Mouse (Mus musculus): ENCODE results near the gene Sult2b1. TPM values are rescaled to one million over a fixed set of nuclear protein-coding genes. Genes with fewer than 3 reads are reported as not detected.

The Sult2b1 gene
- total RNA-seq, 1 experiment = 1.6 TPM

DNA sequence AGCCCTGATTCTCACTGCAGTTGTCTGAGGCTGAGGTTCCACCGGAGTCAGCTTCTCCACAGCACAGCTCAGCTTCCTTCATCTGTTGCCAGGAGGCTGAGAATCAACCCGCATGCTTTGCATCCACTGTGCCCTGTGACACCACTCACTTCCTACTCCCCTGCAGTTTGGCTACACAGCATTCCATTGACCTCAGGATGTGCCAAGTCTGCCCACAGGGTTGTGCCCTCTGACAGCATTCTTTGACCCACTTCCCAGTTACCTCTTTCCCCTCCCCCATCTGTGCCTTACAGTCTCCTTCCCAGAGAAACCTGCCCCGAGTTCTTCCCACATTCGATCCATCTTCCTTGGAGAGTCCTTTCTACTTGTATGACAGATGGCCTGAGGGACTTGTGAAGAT is 2.2 kb downstream of the Sult2b1 start:
- Histone ChIP-seq H3K27ac (ENCODE audit: insufficient read depth, low read depth, low read length, poor library complexity, severe bottlenecking) (no peak overlapping the region), H3K4me3 (ENCODE audit: insufficient read depth in 1 of 2, low read depth in 1 of 2, low read length in 2 of 2, poor library complexity in 1 of 2, severe bottlenecking in 1 of 2) (no peak overlapping the region), H3K9ac (ENCODE audit: insufficient read depth, low read depth, low read length, poor library complexity, severe bottlenecking) (no peak overlapping the region), H3K9me3 (ENCODE audit: control insufficient read depth, insufficient read depth, low read depth, low read length) (no peaks in the 10 kb centered on the region), H3K4me1 (ENCODE audit: control insufficient read depth in 2 of 2, insufficient read depth in 2 of 2, low read length in 2 of 2, poor library complexity in 1 of 2) (peaks cover 2 to 13% of the 10 kb centered on the region in 2 experiments; a peak in 2 of 4 replicates), H3K36me3 (ENCODE audit: control insufficient read depth, insufficient read depth, low read length, poor library complexity, severe bottlenecking) (no peaks in the 10 kb centered on the region)
- in situ Hi-C loops (cut with MboI; ENCODE audit: low sequenced_read_pairs in 2 of 2, unreplicated experiment in 2 of 2) = no loop called here
- no peak for DNase-seq (ENCODE audit: low read depth, low spot score)
- TF ChIP-seq ZNF384 (IDR thresholded peaks at IDR 0.05; ENCODE audit: low read depth, low read length) (no peak), HCFC1 (IDR thresholded peaks at IDR 0.05; ENCODE audit: borderline replicate concordance, insufficient read depth, low read length) (no peak), CHD2 (IDR thresholded peaks at IDR 0.05; ENCODE audit: low read depth, low read length) (no peak), ZC3H11A (IDR thresholded peaks at IDR 0.05; ENCODE audit: borderline replicate concordance, low read depth, low read length) (no peak), MAFK (IDR thresholded peaks at IDR 0.05; ENCODE audit: insufficient read depth, low read depth, low read length) (no peak)

DNA sequence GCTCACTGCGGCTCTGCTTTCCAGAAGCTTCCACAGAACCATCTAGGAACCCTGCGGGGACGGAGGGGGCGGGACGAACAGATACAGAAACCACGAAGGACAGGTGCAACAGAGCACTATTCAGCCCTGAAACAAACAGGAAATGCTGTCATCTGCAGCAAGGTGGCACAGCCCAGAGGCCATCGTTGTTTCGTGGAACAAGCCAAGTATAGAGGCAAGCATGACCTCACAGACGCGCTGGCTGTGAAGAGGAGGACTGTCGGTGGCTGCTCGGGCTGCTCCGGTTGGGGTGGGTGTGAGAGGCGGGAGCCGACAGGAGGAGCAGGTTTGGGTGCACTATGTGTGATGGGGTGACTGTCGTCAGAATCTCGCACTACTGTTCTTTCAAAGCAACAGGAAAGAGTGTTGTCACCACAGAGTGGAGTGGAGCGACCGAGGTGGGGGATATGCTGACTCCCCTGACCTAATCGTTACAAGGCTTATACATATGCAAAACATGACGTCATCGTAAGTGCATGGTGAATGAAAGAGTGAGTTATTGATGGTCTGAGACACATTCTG is 5.3 kb downstream of the Sult2b1 start:
- DNase-seq (ENCODE audit: low read depth, low spot score) = no peak
- no peak for TF ChIP-seq ZC3H11A (IDR thresholded peaks at IDR 0.05; ENCODE audit: borderline replicate concordance, low read depth, low read length)
- TF ChIP-seq CHD2 (IDR thresholded peaks at IDR 0.05; ENCODE audit: low read depth, low read length) = no peak
- TF ChIP-seq ZNF384 (IDR thresholded peaks at IDR 0.05; ENCODE audit: low read depth, low read length) = no peak
- TF ChIP-seq HCFC1 (IDR thresholded peaks at IDR 0.05; ENCODE audit: borderline replicate concordance, insufficient read depth, low read length) = no peak
- TF ChIP-seq MAFK (IDR thresholded peaks at IDR 0.05; ENCODE audit: insufficient read depth, low read depth, low read length) = no peak
- in situ Hi-C loops (cut with MboI; ENCODE audit: low sequenced_read_pairs in 2 of 2, unreplicated experiment in 2 of 2) = no loop called here
- Histone ChIP-seq H3K36me3 (ENCODE audit: control insufficient read depth, insufficient read depth, low read length, poor library complexity, severe bottlenecking) (no peaks in the 10 kb centered on the region), H3K9ac (ENCODE audit: insufficient read depth, low read depth, low read length, poor library complexity, severe bottlenecking) (no peak overlapping the region), H3K4me3 (ENCODE audit: insufficient read depth in 1 of 2, low read depth in 1 of 2, low read length in 2 of 2, poor library complexity in 1 of 2, severe bottlenecking in 1 of 2) (no peak overlapping the region), H3K4me1 (ENCODE audit: control insufficient read depth in 2 of 2, insufficient read depth in 2 of 2, low read length in 2 of 2, poor library complexity in 1 of 2) (peaks cover 0 to 3% of the 10 kb centered on the region in 2 experiments; a peak in 1 of 4 replicates), H3K27ac (ENCODE audit: insufficient read depth, low read depth, low read length, poor library complexity, severe bottlenecking) (no peak overlapping the region), H3K9me3 (ENCODE audit: control insufficient read depth, insufficient read depth, low read depth, low read length) (no peaks in the 10 kb centered on the region)

DNA sequence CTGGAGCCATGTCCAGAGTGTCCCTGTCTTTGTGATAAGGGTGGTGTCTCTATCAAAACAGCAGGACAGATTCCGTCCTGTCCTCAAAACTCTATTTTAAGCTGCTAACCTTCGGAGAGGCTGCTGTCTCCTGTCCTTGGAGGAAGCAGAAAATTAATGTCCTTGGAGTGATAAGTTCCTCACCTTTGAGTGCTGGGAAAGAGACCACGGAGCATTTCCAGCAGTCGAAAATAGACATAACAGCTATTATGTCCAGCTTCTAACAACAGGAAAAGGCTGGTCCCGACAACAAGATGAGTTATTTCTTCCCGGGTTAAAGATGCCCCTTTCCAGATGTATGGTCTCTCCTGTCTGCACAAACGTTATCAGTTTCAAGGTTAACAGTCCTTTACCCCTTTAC is 9.2 kb downstream of the Sult2b1 start:
- TF ChIP-seq MAFK (IDR thresholded peaks at IDR 0.05; ENCODE audit: insufficient read depth, low read depth, low read length) (no peak), CHD2 (IDR thresholded peaks at IDR 0.05; ENCODE audit: low read depth, low read length) (no peak), HCFC1 (IDR thresholded peaks at IDR 0.05; ENCODE audit: borderline replicate concordance, insufficient read depth, low read length) (no peak), ZNF384 (IDR thresholded peaks at IDR 0.05; ENCODE audit: low read depth, low read length) (no peak), ZC3H11A (IDR thresholded peaks at IDR 0.05; ENCODE audit: borderline replicate concordance, low read depth, low read length) (no peak)
- in situ Hi-C loops (cut with MboI; ENCODE audit: low sequenced_read_pairs in 2 of 2, unreplicated experiment in 2 of 2) = no loop called here
- Histone ChIP-seq H3K27ac (ENCODE audit: insufficient read depth, low read depth, low read length, poor library complexity, severe bottlenecking) (no peak overlapping the region), H3K9ac (ENCODE audit: insufficient read depth, low read depth, low read length, poor library complexity, severe bottlenecking) (no peak overlapping the region), H3K9me3 (ENCODE audit: control insufficient read depth, insufficient read depth, low read depth, low read length) (no peaks in the 10 kb centered on the region), H3K4me1 (ENCODE audit: control insufficient read depth in 2 of 2, insufficient read depth in 2 of 2, low read length in 2 of 2, poor library complexity in 1 of 2) (peaks cover 0 to 11% of the 10 kb centered on the region in 2 experiments; a peak in 1 of 4 replicates), H3K36me3 (ENCODE audit: control insufficient read depth, insufficient read depth, low read length, poor library complexity, severe bottlenecking) (no peaks in the 10 kb centered on the region), H3K4me3 (ENCODE audit: insufficient read depth in 1 of 2, low read depth in 1 of 2, low read length in 2 of 2, poor library complexity in 1 of 2, severe bottlenecking in 1 of 2) (no peak overlapping the region)
- DNase-seq (ENCODE audit: low read depth, low spot score) = no peak

DNA sequence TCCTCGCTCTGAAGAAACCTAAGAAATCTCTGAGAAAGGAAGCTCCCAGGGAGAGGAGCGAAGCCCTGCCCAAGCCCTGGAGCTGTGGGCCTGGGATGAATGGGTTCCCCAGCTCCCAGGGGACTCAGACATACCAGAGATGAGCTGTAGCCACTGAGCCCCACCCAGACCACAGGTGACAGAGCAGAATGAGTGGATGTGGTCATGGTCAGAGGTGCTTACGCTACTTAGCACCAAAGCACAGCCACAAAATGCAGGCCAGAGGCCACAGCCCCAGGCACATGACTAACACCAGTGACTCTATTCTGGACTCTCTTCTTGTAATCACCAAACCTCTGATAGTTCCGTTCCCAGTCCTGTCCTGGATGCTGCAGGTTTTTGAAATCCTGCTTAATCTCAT is 13.4 kb downstream of the Sult2b1 start:
- Histone ChIP-seq H3K4me1 (ENCODE audit: control insufficient read depth in 2 of 2, insufficient read depth in 2 of 2, low read length in 2 of 2, poor library complexity in 1 of 2) (peaks cover 0 to 13% of the 10 kb centered on the region in 2 experiments; a peak in 1 of 4 replicates), H3K27ac (ENCODE audit: insufficient read depth, low read depth, low read length, poor library complexity, severe bottlenecking) (no peak overlapping the region), H3K9me3 (ENCODE audit: control insufficient read depth, insufficient read depth, low read depth, low read length) (no peaks in the 10 kb centered on the region), H3K9ac (ENCODE audit: insufficient read depth, low read depth, low read length, poor library complexity, severe bottlenecking) (no peak overlapping the region), H3K4me3 (ENCODE audit: insufficient read depth in 1 of 2, low read depth in 1 of 2, low read length in 2 of 2, poor library complexity in 1 of 2, severe bottlenecking in 1 of 2) (no peak overlapping the region), H3K36me3 (ENCODE audit: control insufficient read depth, insufficient read depth, low read length, poor library complexity, severe bottlenecking) (no peaks in the 10 kb centered on the region)
- TF ChIP-seq CHD2 (IDR thresholded peaks at IDR 0.05; ENCODE audit: low read depth, low read length) (no peak), ZNF384 (IDR thresholded peaks at IDR 0.05; ENCODE audit: low read depth, low read length) (no peak), MAFK (IDR thresholded peaks at IDR 0.05; ENCODE audit: insufficient read depth, low read depth, low read length) (no peak), ZC3H11A (IDR thresholded peaks at IDR 0.05; ENCODE audit: borderline replicate concordance, low read depth, low read length) (no peak), HCFC1 (IDR thresholded peaks at IDR 0.05; ENCODE audit: borderline replicate concordance, insufficient read depth, low read length) (no peak)
- in situ Hi-C loops (cut with MboI; ENCODE audit: low sequenced_read_pairs in 2 of 2, unreplicated experiment in 2 of 2) = no loop called here
- no peak for DNase-seq (ENCODE audit: low read depth, low spot score)

Data from ES-E14 (cell line).